Mouse (Mus musculus): ENCODE measurements around the gene Abraxas1. TPM values are rescaled to one million over a fixed set of nuclear protein-coding genes. Genes with fewer than 3 reads are reported as not detected.

The Abraxas1 gene
- polyA plus RNA-seq, 1 experiment from 2014 or later: 38.1 TPM

GRCm38 (mm10) chr5:100853963-100854362 is 33.2 kb upstream of the Abraxas1 start:
- peaks cover 5% of the 10 kb centered on the region for H3K36me3 ChIP-seq (ENCODE audit: control insufficient read depth, insufficient read depth)
- no peak overlapping the region for H3K9ac ChIP-seq (ENCODE audit: low read length)
- no peaks in the 10 kb centered on the region for H3K4me1 ChIP-seq (ENCODE audit: control insufficient read depth, insufficient read depth, low read length)
- ATAC-seq (replicated peaks; ENCODE audit: extremely low read depth, insufficient read depth, low FRiP score): no peak
- H3K27me3 ChIP-seq (ENCODE audit: control insufficient read depth, insufficient read depth, low read length): no peaks in the 10 kb centered on the region
- no peak overlapping the region for H3K4me3 ChIP-seq (ENCODE audit: low read length)
- no peak overlapping the region for H3K27ac ChIP-seq (ENCODE audit: low read length)
- no peaks in the 10 kb centered on the region for H3K9me3 ChIP-seq (replicated peaks; ENCODE audit: control insufficient read depth, low read length)
- WGBS: 64% methylated on average over 4 of the region's 4 CpGs
- no peak overlapping the region for H3K4me2 ChIP-seq (ENCODE audit: low read depth, low read length)

- Histone ChIP-seq H3K9me3 (replicated peaks; ENCODE audit: control insufficient read depth, low read length) (peaks cover 4% of the 10 kb centered on the region), H3K4me2 (ENCODE audit: low read depth, low read length) (peak overlapping the region; percentile 71), H3K4me3 (ENCODE audit: low read length) (peak overlapping the region; percentile 70), H3K36me3 (ENCODE audit: control insufficient read depth, insufficient read depth) (peaks cover 5% of the 10 kb centered on the region), H3K4me1 (ENCODE audit: control insufficient read depth, insufficient read depth, low read length) (peaks cover 6% of the 10 kb centered on the region; the same call in 1 of the 2 replicates), H3K27me3 (ENCODE audit: control insufficient read depth, insufficient read depth, low read length) (no peaks in the 10 kb centered on the region; the same call in 1 of the 2 replicates), H3K9ac (ENCODE audit: low read length) (peak overlapping the region; percentile 85), H3K27ac (ENCODE audit: low read length) (peak overlapping the region; percentile 97)
- ATAC-seq (replicated peaks; ENCODE audit: extremely low read depth, insufficient read depth, low FRiP score): no peak
- WGBS: 6% methylated on average over 2 of the region's 2 CpGs
These were observed 26.4 kb upstream of the Abraxas1 start for GRCm38 (mm10) chr5:100847143-100847542.

GRCm38 (mm10) chr5:100846599-100846920 is 25.8 kb upstream of the Abraxas1 start:
- H3K36me3 ChIP-seq (ENCODE audit: control insufficient read depth, insufficient read depth): peaks cover 10% of the 10 kb centered on the region
- peak overlapping the region; percentile 97 for H3K27ac ChIP-seq (ENCODE audit: low read length)
- H3K9ac ChIP-seq (ENCODE audit: low read length): peak overlapping the region; percentile 85
- 1% methylated on average over 14 of the region's 22 CpGs for WGBS
- ATAC-seq (replicated peaks; ENCODE audit: extremely low read depth, insufficient read depth, low FRiP score): no peak; the same call in none of the 2 replicates
- peaks cover 10% of the 10 kb centered on the region for H3K9me3 ChIP-seq (replicated peaks; ENCODE audit: control insufficient read depth, low read length)
- peak overlapping the region; percentile 71 for H3K4me2 ChIP-seq (ENCODE audit: low read depth, low read length)
- H3K4me3 ChIP-seq (ENCODE audit: low read length): peak overlapping the region; percentile 70
- peaks cover 6% of the 10 kb centered on the region; the same call in 1 of the 2 replicates for H3K4me1 ChIP-seq (ENCODE audit: control insufficient read depth, insufficient read depth, low read length)
- H3K27me3 ChIP-seq (ENCODE audit: control insufficient read depth, insufficient read depth, low read length): no peaks in the 10 kb centered on the region; the same call in 1 of the 2 replicates

- Histone ChIP-seq H3K4me3 (ENCODE audit: low read length) (peak overlapping the region; percentile 70), H3K27me3 (ENCODE audit: control insufficient read depth, insufficient read depth, low read length) (no peaks in the 10 kb centered on the region; the same call in 1 of the 2 replicates), H3K9me3 (replicated peaks; ENCODE audit: control insufficient read depth, low read length) (peaks cover 11% of the 10 kb centered on the region), H3K4me1 (ENCODE audit: control insufficient read depth, insufficient read depth, low read length) (peaks cover 6% of the 10 kb centered on the region; the same call in 1 of the 2 replicates), H3K9ac (ENCODE audit: low read length) (peak overlapping the region; percentile 85), H3K27ac (ENCODE audit: low read length) (peak overlapping the region; percentile 97), H3K4me2 (ENCODE audit: low read depth, low read length) (peak overlapping the region; percentile 71), H3K36me3 (ENCODE audit: control insufficient read depth, insufficient read depth) (peaks cover 12% of the 10 kb centered on the region)
- peak; percentile 85 for ATAC-seq (replicated peaks; ENCODE audit: extremely low read depth, insufficient read depth, low FRiP score)
- WGBS: under 1% methylated on average over 52 of the region's 52 CpGs
These were observed 25.3 kb upstream of the Abraxas1 start for GRCm38 (mm10) chr5:100845848-100846598.

DNA sequence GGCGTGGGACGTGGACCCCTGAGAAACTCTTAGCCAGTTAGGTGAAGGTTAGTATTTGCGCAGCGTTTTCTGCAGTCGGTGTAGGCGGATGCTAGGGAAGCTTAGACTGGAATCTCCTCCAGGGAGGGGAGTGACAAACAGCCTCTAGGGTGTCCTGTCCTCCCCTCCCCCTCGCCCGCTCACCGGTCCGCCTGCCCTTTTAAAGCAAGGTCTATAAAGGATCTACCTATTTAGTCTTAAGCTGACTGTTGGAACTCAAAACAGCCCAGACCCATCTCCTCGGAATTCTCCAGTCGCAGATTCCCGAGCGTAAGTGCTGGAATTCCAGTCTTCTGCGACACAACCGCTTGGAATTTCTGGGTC is 24.7 kb upstream of the Abraxas1 start, which contains the start of gene Gpat3:
Gene Gpat3 (plus strand): TSS at position 229 of the 363 bp plus-strand sequence.
- peak; percentile 62 for ATAC-seq (replicated peaks; ENCODE audit: extremely low read depth, insufficient read depth, low FRiP score)
- Histone ChIP-seq H3K4me3 (ENCODE audit: low read length) (peak within 1 kb of the TSS; percentile 70), H3K27ac (ENCODE audit: low read length) (peak within 1 kb of the TSS; percentile 97), H3K36me3 (ENCODE audit: control insufficient read depth, insufficient read depth) (peaks cover 12% of the 10 kb centered on the region), H3K27me3 (ENCODE audit: control insufficient read depth, insufficient read depth, low read length) (no peaks in the 10 kb centered on the region; the same call in 1 of the 2 replicates), H3K4me2 (ENCODE audit: low read depth, low read length) (peak within 1 kb of the TSS; percentile 71), H3K9ac (ENCODE audit: low read length) (peak within 1 kb of the TSS; percentile 85), H3K9me3 (replicated peaks; ENCODE audit: control insufficient read depth, low read length) (peaks cover 11% of the 10 kb centered on the region), H3K4me1 (ENCODE audit: control insufficient read depth, insufficient read depth, low read length) (peaks cover 6% of the 10 kb centered on the region; the same call in 1 of the 2 replicates)
- 1% methylated on average over 16 of the region's 16 CpGs for WGBS

DNA sequence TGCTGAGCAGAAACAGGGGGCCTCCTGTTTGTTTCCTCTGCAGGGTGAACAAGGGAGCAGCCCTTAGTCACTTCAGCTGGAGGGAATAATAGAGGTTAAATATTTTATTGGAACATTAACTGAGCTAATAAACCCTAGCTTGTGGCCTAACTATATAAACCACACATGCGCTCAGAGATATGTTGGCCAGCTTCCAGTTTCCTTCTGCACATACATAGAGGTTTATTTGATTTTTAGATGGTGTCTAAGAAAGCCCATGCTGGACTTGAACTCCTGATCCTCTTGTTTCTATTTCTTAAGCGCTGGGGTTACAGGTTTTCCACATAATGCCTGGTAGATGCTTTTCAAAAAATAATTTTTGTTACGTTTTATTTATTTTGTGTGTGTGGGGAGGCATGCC is 23.7 kb upstream of the Abraxas1 start:
- peaks cover 6% of the 10 kb centered on the region; the same call in 1 of the 2 replicates for H3K4me1 ChIP-seq (ENCODE audit: control insufficient read depth, insufficient read depth, low read length)
- ATAC-seq (replicated peaks; ENCODE audit: extremely low read depth, insufficient read depth, low FRiP score): no peak
- peak overlapping the region; percentile 71 for H3K4me2 ChIP-seq (ENCODE audit: low read depth, low read length)
- H3K27ac ChIP-seq (ENCODE audit: low read length): no peak overlapping the region; the same call in 1 of the 2 replicates
- WGBS: 46% methylated on average over 3 of the region's 3 CpGs
- no peaks in the 10 kb centered on the region; the same call in 1 of the 2 replicates for H3K27me3 ChIP-seq (ENCODE audit: control insufficient read depth, insufficient read depth, low read length)
- H3K4me3 ChIP-seq (ENCODE audit: low read length): peak overlapping the region; percentile 70
- peak overlapping the region; percentile 85 for H3K9ac ChIP-seq (ENCODE audit: low read length)
- H3K36me3 ChIP-seq (ENCODE audit: control insufficient read depth, insufficient read depth): peaks cover 9% of the 10 kb centered on the region
- peaks cover 11% of the 10 kb centered on the region for H3K9me3 ChIP-seq (replicated peaks; ENCODE audit: control insufficient read depth, low read length)

- H3K9ac ChIP-seq (ENCODE audit: low read length): no peak overlapping the region
- H3K36me3 ChIP-seq (ENCODE audit: control insufficient read depth, insufficient read depth): peaks cover 6% of the 10 kb centered on the region; the same call in 1 of the 2 replicates
- H3K27me3 ChIP-seq (ENCODE audit: control insufficient read depth, insufficient read depth, low read length): no peaks in the 10 kb centered on the region
- ATAC-seq (replicated peaks; ENCODE audit: extremely low read depth, insufficient read depth, low FRiP score): peak; percentile 96
- H3K27ac ChIP-seq (ENCODE audit: low read length): peak overlapping the region; percentile 80
- peaks cover 20% of the 10 kb centered on the region for H3K4me1 ChIP-seq (ENCODE audit: control insufficient read depth, insufficient read depth, low read length)
- no peak overlapping the region for H3K4me3 ChIP-seq (ENCODE audit: low read length)
- WGBS: 23% methylated on average over 7 of the region's 7 CpGs
- peaks cover 11% of the 10 kb centered on the region for H3K9me3 ChIP-seq (replicated peaks; ENCODE audit: control insufficient read depth, low read length)
- no peak overlapping the region for H3K4me2 ChIP-seq (ENCODE audit: low read depth, low read length)
These were observed 17.1 kb upstream of the Abraxas1 start for GRCm38 (mm10) chr5:100837907-100838306.

DNA sequence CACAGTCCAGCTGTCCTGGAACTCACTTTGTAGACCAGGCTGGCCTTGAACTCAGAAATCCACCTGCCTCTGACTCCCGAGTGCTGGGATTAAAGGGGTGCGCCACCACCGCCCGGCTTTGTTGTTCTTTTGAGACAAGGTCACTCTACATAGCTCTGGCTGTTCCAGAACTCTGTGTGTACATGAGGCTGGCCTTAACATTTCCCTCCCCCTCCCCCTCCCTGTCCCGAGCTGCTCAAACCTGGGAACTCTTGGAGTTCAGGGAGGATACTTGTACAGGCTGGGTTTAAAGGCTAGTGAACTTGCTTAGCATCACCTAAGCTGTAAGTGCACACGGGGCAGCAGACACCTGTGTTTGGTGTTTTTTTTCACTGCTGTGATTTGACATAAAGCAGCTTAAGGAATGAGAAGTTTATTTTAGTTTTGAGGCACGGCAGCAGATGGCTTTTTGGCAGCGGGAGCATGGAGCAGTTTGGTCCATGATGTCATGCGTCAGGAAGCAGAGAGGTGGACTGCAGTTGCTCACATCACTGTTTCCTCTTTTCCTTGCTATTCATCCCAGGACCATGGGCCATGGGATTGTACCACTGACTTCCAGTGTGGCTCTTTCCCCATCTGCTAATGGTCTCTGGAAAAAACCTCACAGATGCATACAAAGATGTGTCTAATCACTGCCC is 15.2 kb upstream of the Abraxas1 start:
- ATAC-seq (replicated peaks; ENCODE audit: extremely low read depth, insufficient read depth, low FRiP score): peak; percentile 33; the same call in 1 of the 2 replicates
- H3K27ac ChIP-seq (ENCODE audit: low read length): peak overlapping the region; percentile 89
- H3K27me3 ChIP-seq (ENCODE audit: control insufficient read depth, insufficient read depth, low read length): no peaks in the 10 kb centered on the region

GRCm38 (mm10) chr5:100833841-100834240 is 13.1 kb upstream of the Abraxas1 start:
- Histone ChIP-seq H3K4me1 (ENCODE audit: control insufficient read depth, insufficient read depth, low read length) (peaks cover 20% of the 10 kb centered on the region), H3K27me3 (ENCODE audit: control insufficient read depth, insufficient read depth, low read length) (no peaks in the 10 kb centered on the region), H3K9me3 (replicated peaks; ENCODE audit: control insufficient read depth, low read length) (no peaks in the 10 kb centered on the region), H3K4me3 (ENCODE audit: low read length) (no peak overlapping the region), H3K36me3 (ENCODE audit: control insufficient read depth, insufficient read depth) (no peaks in the 10 kb centered on the region), H3K9ac (ENCODE audit: low read length) (no peak overlapping the region), H3K4me2 (ENCODE audit: low read depth, low read length) (no peak overlapping the region), H3K27ac (ENCODE audit: low read length) (no peak overlapping the region)
- 72% methylated on average over 2 of the region's 2 CpGs for WGBS
- ATAC-seq (replicated peaks; ENCODE audit: extremely low read depth, insufficient read depth, low FRiP score): no peak

More for the DNA sequence above, 15.2 kb upstream of the Abraxas1 start:
- no peaks in the 10 kb centered on the region for H3K9me3 ChIP-seq (replicated peaks; ENCODE audit: control insufficient read depth, low read length)
- H3K36me3 ChIP-seq (ENCODE audit: control insufficient read depth, insufficient read depth): no peaks in the 10 kb centered on the region
- peaks cover 20% of the 10 kb centered on the region for H3K4me1 ChIP-seq (ENCODE audit: control insufficient read depth, insufficient read depth, low read length)
- 20% methylated on average over 9 of the region's 9 CpGs for WGBS
- H3K4me3 ChIP-seq (ENCODE audit: low read length): no peak overlapping the region
- peak overlapping the region; percentile 31; the same call in 1 of the 2 replicates for H3K4me2 ChIP-seq (ENCODE audit: low read depth, low read length)
- H3K9ac ChIP-seq (ENCODE audit: low read length): no peak overlapping the region

All from heart, embryonic 16.5 days (tissue).